Mouse (Mus musculus) C2C12 (cell line): ENCODE measurements at regions not wholly inside any gene's neighbourhood (a gene's known extent, or its start where the extent isn't known, plus 50 kb on each side); places are given as distances from the start of the nearest gene placed in this dataset.

Source experiments
- CEBPB ChIP-seq: IDR thresholded peaks from one replicate; pipeline ENCODE4 v1.6.1; 2011; ENCODE audit warnings: low read depth, mild to moderate bottlenecking, control low read depth, moderate library complexity
- CTCF ChIP-seq: IDR thresholded peaks from one replicate; pipeline ENCODE4 v1.5.1; 2011; ENCODE audit not compliant: control insufficient read depth, insufficient read depth, insufficient read length

DNA sequence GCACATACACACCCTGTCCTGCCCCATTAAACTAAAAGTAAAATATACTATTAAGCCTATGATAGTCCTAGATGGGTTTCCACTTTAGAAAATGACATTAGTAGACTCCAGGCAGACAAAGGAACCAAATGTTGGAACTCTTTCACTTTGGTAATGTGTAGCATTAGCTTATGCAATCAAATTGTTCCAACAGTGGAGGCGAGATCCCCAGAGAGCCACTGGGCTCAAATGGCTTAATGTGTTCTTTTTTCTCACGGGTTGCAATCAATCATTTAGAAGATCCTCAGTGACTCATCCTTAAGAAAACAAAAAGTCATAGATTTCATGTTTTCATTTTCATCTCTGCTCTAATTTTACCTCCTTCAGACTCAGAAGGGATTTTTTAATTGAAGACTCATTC is 102.0 kb upstream of the Ednra start:
- TF ChIP-seq CTCF = no peak
- peak; percentile 36 for TF ChIP-seq CEBPB
